Mouse (Mus musculus) hindbrain, postnatal 0 days (tissue): ENCODE data around the gene Ptprb. TPM values are rescaled to one million over a fixed set of nuclear protein-coding genes. Genes with fewer than 3 reads are reported as not detected.

Experiments used
- ATAC-seq: fragments of 200-750 bp; cut with Nextera tagmentation; 2 replicates; pipeline ENCODE4 v1.8.0; 2017; ENCODE audit warnings: mild to moderate bottlenecking, moderate TSS enrichment, moderate library complexity
- DNase-seq: peaks from one replicate; pipeline ENCODE4 v3.0.0-alpha.2; 2015; ENCODE audit warnings: low spot score
- H3K27ac ChIP-seq: fragments of 300-500 bp; sonication (generic); 2 replicates; pipeline ENCODE4 v1.5.1; 2014; ENCODE audit warnings: mild to moderate bottlenecking
- H3K27me3 ChIP-seq: fragments of 300-500 bp; sonication (generic); 2 replicates; pipeline ENCODE4 v1.6.1; 2014; ENCODE audit warnings: low read length, mixed read lengths; ENCODE audit not compliant: insufficient read depth
- H3K36me3 ChIP-seq: fragments of 300-500 bp; sonication (generic); 2 replicates; pipeline ENCODE4 v1.6.1; 2014; ENCODE audit warnings: low read length, mixed read lengths; ENCODE audit not compliant: insufficient read depth
- H3K4me1 ChIP-seq: fragments of 300-500 bp; sonication (generic); 2 replicates; pipeline ENCODE4 v1.6.1; 2014; ENCODE audit warnings: antibody characterized with exemption, low read length, mixed read lengths; ENCODE audit not compliant: insufficient read depth
- H3K4me2 ChIP-seq: fragments of 300-500 bp; sonication (generic); 2 replicates; pipeline ENCODE4 v1.6.1; 2014; ENCODE audit warnings: low read depth, mild to moderate bottlenecking, low read length, moderate library complexity, mixed read lengths
- H3K4me3 ChIP-seq: fragments of 300-500 bp; sonication (generic); 2 replicates; pipeline ENCODE4 v1.5.1; 2014; ENCODE audit warnings: low read length
- H3K9ac ChIP-seq: fragments of 300-500 bp; sonication (generic); replicated peaks from 2 replicates; pipeline ENCODE4 v1.6.1; 2014; ENCODE audit warnings: mild to moderate bottlenecking, low read length, moderate library complexity, mixed read lengths
- H3K9me3 ChIP-seq: fragments of 300-500 bp; sonication (generic); 2 replicates; pipeline ENCODE4 v1.6.1; 2016; ENCODE audit warnings: low read length, mixed read lengths
- CTCF ChIP-seq: IDR thresholded peaks from 2 replicates; pipeline ENCODE4 v1.5.1; 2016; ENCODE audit warnings: antibody characterized with exemption, control low read depth, low read depth
- WGBS: fragments of 180-500 bp; shearing (Covaris S2); extraction: QIAGEN DNeasy Blood & Tissue Kit; methylation state at CpG from one replicate; pipeline ENCODE4 v1.1.7; 2014; 5-methylcytosine and 5-hydroxymethylcytosine counted together
- polyA plus RNA-seq: library from polyadenylated mRNA; unstranded; fragments of >200 nt; fragmentation: Nextera tagmentation; extraction: Ambion mirVana; gene quantifications from 2 replicates; pipeline ENCODE4 v1.2.1, GENCODE M21; 2015
- total RNA-seq: library from RNA; depleted of rRNA; stranded (reverse); fragments of >200 nt; gene quantifications from 2 replicates; pipeline ENCODE4 v1.2.3, GENCODE M21; 2014

The Ptprb gene
- total and polyA plus RNA-seq, 2 experiments from 2014 or later: 3.5 to 8.8 TPM

GRCm38 (mm10) chr10:116309460-116309859, 34.1 kb downstream of the Ptprb start:
- no peaks in the 10 kb centered on the region for H3K36me3 ChIP-seq
- no peaks in the 10 kb centered on the region for H3K9me3 ChIP-seq
- H3K9ac ChIP-seq: no peak overlapping the region
- no peak for TF ChIP-seq CTCF
- no peak overlapping the region for H3K4me2 ChIP-seq
- H3K27ac ChIP-seq: no peak overlapping the region
- no peak for ATAC-seq
- no peaks in the 10 kb centered on the region for H3K27me3 ChIP-seq
- 77% methylated on average over 2 of the region's 2 CpGs for WGBS
- no peak overlapping the region for H3K4me3 ChIP-seq
- DNase-seq: no peak
- no peaks in the 10 kb centered on the region for H3K4me1 ChIP-seq

DNA sequence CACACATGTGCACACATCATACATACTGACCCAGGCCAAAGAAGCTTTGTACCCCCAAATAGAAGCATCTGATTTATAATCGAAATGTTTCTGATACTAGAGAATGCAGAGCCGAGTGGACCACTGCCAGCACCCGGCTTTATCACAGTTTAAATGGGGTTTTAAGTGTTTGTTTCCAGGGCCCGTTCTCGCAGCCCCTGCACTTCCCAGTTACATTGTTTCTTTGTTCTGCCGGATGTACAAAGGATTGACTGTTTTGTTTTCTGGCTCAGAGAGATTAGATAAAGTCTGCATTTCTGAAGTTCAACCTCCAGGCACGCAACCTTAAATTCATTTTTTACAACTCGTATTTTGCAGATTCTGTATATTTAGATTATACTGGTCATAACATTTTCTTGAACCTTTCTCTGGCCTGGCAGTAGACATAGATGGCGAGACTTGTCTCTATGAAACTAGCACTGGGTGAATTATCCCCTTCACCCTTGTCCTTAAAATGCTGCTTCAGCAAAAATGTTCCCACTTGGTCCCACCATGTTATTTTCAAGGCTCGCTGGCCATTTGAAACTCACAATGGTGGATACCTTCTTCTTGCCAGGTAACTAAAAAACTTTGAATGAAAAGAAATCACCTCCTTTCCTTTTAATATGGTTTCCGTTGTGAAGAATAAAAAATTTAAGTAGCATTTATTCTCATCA, 35.3 kb downstream of the Ptprb start:
- Histone ChIP-seq H3K4me1 (no peaks in the 10 kb centered on the region), H3K4me2 (no peak overlapping the region), H3K4me3 (no peak overlapping the region), H3K27me3 (no peaks in the 10 kb centered on the region), H3K36me3 (no peaks in the 10 kb centered on the region), H3K9me3 (no peaks in the 10 kb centered on the region), H3K27ac (no peak overlapping the region), H3K9ac (no peak overlapping the region)
- WGBS: 52% methylated on average over 11 of the region's 11 CpGs
- ATAC-seq (no peak), DNase-seq (no peak)
- TF ChIP-seq CTCF: no peak

DNA sequence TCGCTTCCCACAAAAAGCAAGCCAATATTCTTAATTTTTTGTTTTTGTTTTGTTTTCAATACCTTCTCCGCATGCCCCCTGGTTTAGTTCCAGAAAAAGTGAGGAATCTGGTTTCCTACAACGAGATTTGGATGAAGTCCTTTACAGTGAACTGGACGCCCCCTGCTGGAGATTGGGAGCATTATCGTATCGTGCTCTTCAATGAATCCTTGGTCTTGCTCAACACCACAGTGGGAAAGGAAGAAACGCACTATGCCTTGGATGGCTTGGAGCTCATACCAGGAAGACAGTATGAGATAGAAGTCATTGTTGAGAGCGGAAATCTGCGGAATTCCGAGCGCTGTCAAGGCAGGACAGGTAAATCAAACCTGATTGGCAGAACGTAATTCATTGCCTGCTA, 43.9 kb downstream of the Ptprb start:
- H3K27me3 ChIP-seq: no peaks in the 10 kb centered on the region
- H3K4me1 ChIP-seq: no peaks in the 10 kb centered on the region
- H3K9me3 ChIP-seq: no peaks in the 10 kb centered on the region
- H3K36me3 ChIP-seq: no peaks in the 10 kb centered on the region
- H3K4me2 ChIP-seq: peak overlapping the region; percentile 25
- ATAC-seq: peak; percentile 51; the same call in 1 of the 2 replicates
- 21% methylated on average over 12 of the region's 12 CpGs for WGBS
- no peak overlapping the region for H3K9ac ChIP-seq
- peak; percentile 94 for DNase-seq
- H3K27ac ChIP-seq: no peak overlapping the region
- no peak overlapping the region for H3K4me3 ChIP-seq
- peak; percentile 94 for TF ChIP-seq CTCF

DNA sequence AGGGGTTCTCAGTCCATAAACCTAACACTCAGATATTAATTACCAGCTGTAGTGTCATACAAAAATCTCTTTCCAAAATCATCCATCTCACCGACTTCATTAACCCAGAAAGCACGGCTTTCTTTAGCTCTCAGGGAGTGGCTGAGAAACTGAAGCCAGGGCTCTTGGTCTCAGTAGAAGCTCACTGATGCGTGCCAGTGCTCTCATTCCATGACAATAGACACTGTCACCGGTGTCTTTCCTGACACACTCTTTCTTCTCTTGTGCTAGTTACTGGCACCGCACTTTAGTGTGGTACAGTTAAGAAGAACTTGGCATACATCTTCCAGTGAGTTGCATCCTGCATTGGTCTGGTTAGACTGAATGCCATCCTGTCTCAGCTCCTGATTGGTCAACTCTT, 53.8 kb downstream of the Ptprb start:
- Histone ChIP-seq H3K36me3 (no peaks in the 10 kb centered on the region), H3K9ac (no peak overlapping the region), H3K4me2 (no peak overlapping the region), H3K27ac (no peak overlapping the region), H3K27me3 (no peaks in the 10 kb centered on the region), H3K4me3 (no peak overlapping the region), H3K9me3 (no peaks in the 10 kb centered on the region), H3K4me1 (0 out of 2 replicates have a peak, but pooled peaks cover 6% of the 10 kb centered on the region)
- DNase-seq: no peak
- ATAC-seq: no peak
- TF ChIP-seq CTCF: no peak
- WGBS: 14% methylated on average over 5 of the region's 5 CpGs

- ATAC-seq: peak; percentile 62; the same call in 1 of the 2 replicates
- Histone ChIP-seq H3K9me3 (no peaks in the 10 kb centered on the region), H3K9ac (no peak overlapping the region), H3K36me3 (no peaks in the 10 kb centered on the region), H3K4me1 (0 out of 2 replicates have a peak, but pooled peaks cover 6% of the 10 kb centered on the region), H3K4me3 (0 out of 2 replicates have a peak overlapping the region, but pooled peaks have one; percentile 2), H3K27me3 (no peaks in the 10 kb centered on the region), H3K27ac (no peak overlapping the region), H3K4me2 (peak overlapping the region; percentile 52)
- TF ChIP-seq CTCF: peak; percentile 95
- WGBS: 12% methylated on average over 5 of the region's 5 CpGs
- DNase-seq: peak; percentile 97
These were observed 55.1 kb downstream of the Ptprb start for GRCm38 (mm10) chr10:116330458-116330857.

DNA sequence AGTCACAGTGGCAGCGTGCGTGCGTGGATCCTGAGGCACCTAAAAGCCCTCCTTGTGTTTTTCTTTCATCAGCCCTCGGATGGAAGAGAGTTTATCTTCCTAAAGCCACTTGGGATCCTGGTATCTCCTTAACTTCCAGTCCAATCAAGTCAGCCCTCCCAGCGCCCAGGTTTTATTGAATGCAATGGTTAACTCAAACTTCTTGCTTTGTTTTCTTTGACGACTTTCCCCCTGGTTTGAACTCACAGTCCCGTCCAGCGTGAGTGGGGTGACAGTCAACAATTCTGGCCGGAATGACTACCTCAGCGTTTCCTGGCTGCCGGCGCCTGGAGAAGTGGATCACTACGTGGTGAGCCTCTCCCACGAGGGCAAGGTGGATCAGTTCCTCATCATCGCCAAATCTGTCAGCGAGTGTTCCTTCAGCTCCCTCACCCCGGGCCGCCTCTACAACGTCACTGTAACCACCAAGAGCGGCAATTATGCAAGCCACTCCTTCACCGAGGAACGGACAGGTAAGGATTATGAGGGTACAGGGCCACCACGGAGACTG, 55.7 kb downstream of the Ptprb start:
- WGBS: 20% methylated on average over 23 of the region's 23 CpGs
- H3K36me3 ChIP-seq: no peaks in the 10 kb centered on the region
- H3K4me3 ChIP-seq: 0 out of 2 replicates have a peak overlapping the region, but pooled peaks have one; percentile 2
- DNase-seq (no peak), ATAC-seq (no peak)
- no peaks in the 10 kb centered on the region for H3K27me3 ChIP-seq
- H3K4me1 ChIP-seq: 0 out of 2 replicates have a peak, but pooled peaks cover 6% of the 10 kb centered on the region
- no peak overlapping the region for H3K27ac ChIP-seq
- no peaks in the 10 kb centered on the region for H3K9me3 ChIP-seq
- H3K4me2 ChIP-seq: peak overlapping the region; percentile 52
- H3K9ac ChIP-seq: no peak overlapping the region
- no peak for TF ChIP-seq CTCF

DNA sequence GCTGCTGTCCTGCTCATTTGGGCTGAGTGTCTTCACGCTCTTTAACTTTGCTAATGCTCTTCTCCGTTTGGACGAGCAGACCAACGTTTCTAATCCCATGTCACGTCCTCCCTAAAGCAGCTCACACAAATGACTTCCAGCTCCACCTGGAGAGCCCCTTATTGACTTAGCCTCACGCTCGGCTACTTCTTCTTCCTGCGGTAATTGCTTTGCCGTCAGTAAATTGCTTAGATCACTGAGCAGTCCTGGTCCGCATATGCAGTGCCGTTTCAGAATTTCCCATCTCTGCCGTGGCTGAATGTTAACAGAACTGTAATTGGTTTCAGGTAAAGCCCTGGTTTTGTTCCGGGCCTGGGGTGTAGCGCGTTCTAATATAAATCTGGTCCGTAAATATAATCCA, 58.3 kb downstream of the Ptprb start:
- Histone ChIP-seq H3K9ac (no peak overlapping the region), H3K9me3 (no peaks in the 10 kb centered on the region), H3K36me3 (no peaks in the 10 kb centered on the region), H3K4me1 (0 out of 2 replicates have a peak, but pooled peaks cover 6% of the 10 kb centered on the region), H3K27ac (no peak overlapping the region), H3K4me3 (no peak overlapping the region), H3K27me3 (no peaks in the 10 kb centered on the region), H3K4me2 (no peak overlapping the region)
- TF ChIP-seq CTCF: no peak
- DNase-seq: peak; percentile 24
- WGBS: 53% methylated on average over 16 of the region's 16 CpGs
- no peak for ATAC-seq
